Mouse (Mus musculus): ENCODE measurements around the gene Arfgap3. TPM values are rescaled to one million over a fixed set of nuclear protein-coding genes. Genes with fewer than 3 reads are reported as not detected.
A peak's percentile ranks its signal among the peaks of the same experiment; 100 is the strongest.

The Arfgap3 gene
- polyA plus RNA-seq, 1 experiment = 21.4 TPM

DNA sequence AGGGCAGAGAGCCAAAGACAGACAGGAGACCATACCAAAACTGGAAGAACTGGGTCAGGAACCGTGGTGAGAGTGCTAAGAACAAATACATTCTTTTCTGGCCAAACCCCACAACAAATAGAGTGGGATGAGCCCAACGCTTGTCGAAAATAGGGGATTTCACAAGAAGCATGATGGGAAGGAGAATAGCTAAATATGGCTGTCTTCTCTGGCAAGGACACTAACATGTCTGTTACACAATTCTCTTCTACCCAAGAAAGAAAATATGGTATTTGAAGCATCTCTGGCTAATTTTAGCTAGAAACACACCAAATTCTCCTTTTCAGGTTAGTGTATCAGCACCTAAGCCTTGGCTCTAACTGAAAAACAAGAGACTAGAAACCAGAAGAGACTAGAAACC is 10.1 kb upstream of the Arfgap3 start:
- TF ChIP-seq CTCF (conservative IDR thresholded peaks at IDR 0.05; ENCODE audit: insufficient read depth, insufficient read length, low read depth, low read length) (no peak), POLR2A (IDR thresholded peaks at IDR 0.05; ENCODE audit: low read depth, low read length) (no peak)
- no peaks in the 10 kb centered on the region for H3K36me3 ChIP-seq (ENCODE audit: control insufficient read depth, insufficient read depth, low read length)
- H3K27ac ChIP-seq (ENCODE audit: insufficient read depth, low read depth, low read length) = no peak overlapping the region
- no peaks in the 10 kb centered on the region for H3K27me3 ChIP-seq (replicated peaks; ENCODE audit: control insufficient read depth, insufficient read depth, low read length)
- no peak overlapping the region for H3K4me3 ChIP-seq (ENCODE audit: insufficient read depth, low read depth, low read length)
- no peak for DNase-seq
- no peaks in the 10 kb centered on the region; the same call in 1 of the 2 replicates for H3K4me1 ChIP-seq (ENCODE audit: control insufficient read depth, insufficient read depth, low read length)
- 90% methylated on average over 3 of the region's 3 CpGs for WGBS

DNA sequence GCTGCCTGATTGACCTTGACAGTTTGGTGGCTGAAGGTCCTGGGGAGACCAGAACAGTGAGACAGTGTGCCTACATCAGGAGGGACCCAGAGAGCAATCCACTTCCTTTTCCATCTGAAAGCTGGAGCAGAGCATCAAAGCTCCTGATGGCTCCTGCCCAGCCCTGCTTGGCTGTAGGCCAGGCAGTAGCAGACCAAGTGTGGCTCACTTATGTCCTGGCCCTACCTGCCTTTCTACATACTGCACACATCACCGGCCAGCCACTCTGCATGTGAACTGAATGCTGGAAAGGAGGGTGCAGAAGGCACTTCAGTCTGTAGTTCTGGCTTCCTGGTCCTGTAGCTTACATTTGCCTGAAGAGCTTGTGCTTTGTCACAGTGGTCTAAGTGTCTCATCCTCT is 8.4 kb upstream of the Arfgap3 start:
- 50% methylated on average over 1 of the region's 1 CpGs for WGBS
- Histone ChIP-seq H3K27me3 (replicated peaks; ENCODE audit: control insufficient read depth, insufficient read depth, low read length) (no peaks in the 10 kb centered on the region), H3K4me1 (ENCODE audit: control insufficient read depth, insufficient read depth, low read length) (no peaks in the 10 kb centered on the region; the same call in 1 of the 2 replicates), H3K36me3 (ENCODE audit: control insufficient read depth, insufficient read depth, low read length) (no peaks in the 10 kb centered on the region), H3K27ac (ENCODE audit: insufficient read depth, low read depth, low read length) (no peak overlapping the region), H3K4me3 (ENCODE audit: insufficient read depth, low read depth, low read length) (no peak overlapping the region)
- no peak for DNase-seq
- TF ChIP-seq POLR2A (IDR thresholded peaks at IDR 0.05; ENCODE audit: low read depth, low read length) (no peak), CTCF (conservative IDR thresholded peaks at IDR 0.05; ENCODE audit: insufficient read depth, insufficient read length, low read depth, low read length) (no peak)

DNA sequence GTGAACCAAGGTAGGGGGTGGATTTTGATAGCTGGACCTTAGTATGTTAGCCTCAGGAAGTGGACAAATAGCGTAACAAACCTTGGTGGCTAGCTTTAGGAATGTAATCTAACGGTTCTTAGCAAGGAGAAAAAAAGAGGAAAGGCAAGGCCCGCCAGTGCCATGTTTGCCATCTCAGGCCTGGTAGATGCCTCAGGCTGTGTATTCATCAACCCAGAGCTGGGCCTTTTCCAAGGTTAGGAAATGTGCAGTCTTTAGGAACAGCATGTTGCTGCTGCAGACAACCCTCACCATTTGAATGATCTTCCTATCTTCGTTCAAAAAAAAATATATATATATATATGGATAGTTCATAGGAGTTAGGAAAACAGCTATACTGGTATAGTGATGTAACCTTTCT is 1.5 kb upstream of the Arfgap3 start:
- 59% methylated on average over 4 of the region's 4 CpGs for WGBS
- H3K27me3 ChIP-seq (replicated peaks; ENCODE audit: control insufficient read depth, insufficient read depth, low read length) = no peaks in the 10 kb centered on the region
- peaks cover 14% of the 10 kb centered on the region; the same call in 1 of the 2 replicates for H3K4me1 ChIP-seq (ENCODE audit: control insufficient read depth, insufficient read depth, low read length)
- H3K36me3 ChIP-seq (ENCODE audit: control insufficient read depth, insufficient read depth, low read length) = no peaks in the 10 kb centered on the region
- TF ChIP-seq CTCF (conservative IDR thresholded peaks at IDR 0.05; ENCODE audit: insufficient read depth, insufficient read length, low read depth, low read length) (no peak), POLR2A (IDR thresholded peaks at IDR 0.05; ENCODE audit: low read depth, low read length) (no peak)
- DNase-seq = peak; percentile 68
- H3K27ac ChIP-seq (ENCODE audit: insufficient read depth, low read depth, low read length) = no peak overlapping the region
- H3K4me3 ChIP-seq (ENCODE audit: insufficient read depth, low read depth, low read length) = no peak overlapping the region

DNA sequence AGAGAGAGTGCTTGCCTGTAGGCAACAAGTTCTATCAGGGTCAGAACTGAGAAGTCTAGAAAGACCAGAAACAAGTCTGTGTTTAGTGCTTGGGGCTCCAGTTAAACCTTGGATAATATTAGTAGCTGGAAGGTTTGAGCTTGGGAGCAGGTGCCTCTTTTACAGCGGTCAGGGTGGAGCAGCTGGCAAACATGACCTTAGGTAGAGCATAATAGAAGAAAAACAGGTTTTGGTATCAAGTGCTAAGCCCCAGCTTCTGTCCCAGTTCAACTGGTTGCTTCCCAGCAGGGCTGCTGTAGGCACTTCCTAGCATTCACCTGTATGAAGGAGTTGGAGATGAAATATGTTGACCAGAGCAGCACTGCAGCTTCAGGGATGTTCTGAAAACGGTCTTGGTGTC is 812 bp upstream of the Arfgap3 start:
- TF ChIP-seq POLR2A (IDR thresholded peaks at IDR 0.05; ENCODE audit: low read depth, low read length) = no peak
- no peak for TF ChIP-seq CTCF (conservative IDR thresholded peaks at IDR 0.05; ENCODE audit: insufficient read depth, insufficient read length, low read depth, low read length)
- H3K27ac ChIP-seq (ENCODE audit: insufficient read depth, low read depth, low read length) = no peak overlapping the region
- no peak overlapping the region for H3K4me3 ChIP-seq (ENCODE audit: insufficient read depth, low read depth, low read length)
- H3K27me3 ChIP-seq (replicated peaks; ENCODE audit: control insufficient read depth, insufficient read depth, low read length) = no peaks in the 10 kb centered on the region
- no peak for DNase-seq
- H3K4me1 ChIP-seq (ENCODE audit: control insufficient read depth, insufficient read depth, low read length) = peaks cover 14% of the 10 kb centered on the region; the same call in 1 of the 2 replicates
- 74% methylated on average over 2 of the region's 2 CpGs for WGBS
- no peaks in the 10 kb centered on the region for H3K36me3 ChIP-seq (ENCODE audit: control insufficient read depth, insufficient read depth, low read length)

DNA sequence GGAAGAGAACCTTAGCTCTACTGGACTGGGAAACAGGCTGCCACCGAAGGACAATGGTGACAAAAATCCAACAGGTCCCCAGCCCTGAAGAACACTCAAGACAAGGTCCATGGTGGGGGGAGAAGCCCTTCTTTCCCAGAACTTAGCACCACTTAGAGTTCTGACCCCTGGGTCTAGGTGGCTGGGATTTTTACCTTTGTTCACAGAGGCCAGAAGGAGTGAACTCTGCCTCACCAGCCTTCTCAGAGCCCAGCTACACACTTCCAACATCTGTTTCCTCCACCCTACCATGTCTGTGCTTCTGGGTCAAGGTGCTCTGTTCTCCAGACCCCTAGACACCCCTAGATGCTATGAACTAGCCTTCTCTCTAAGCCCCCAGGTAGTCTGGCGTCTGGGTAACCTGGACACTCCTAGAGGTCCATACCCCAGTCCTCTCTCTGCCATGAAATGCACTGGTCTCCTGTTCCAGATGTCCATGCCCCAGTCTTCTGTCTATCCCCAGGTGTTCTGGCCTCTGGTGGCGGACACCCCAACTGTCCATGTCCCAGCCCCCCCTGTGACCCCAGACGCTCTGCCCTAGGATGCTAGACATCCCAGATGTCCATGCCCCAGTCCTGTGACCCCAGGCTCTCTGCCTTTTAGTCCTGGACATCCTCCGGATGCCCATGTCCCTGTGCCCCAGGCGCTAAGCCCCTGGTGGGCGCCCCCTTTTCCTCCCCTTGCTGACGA is 658 bp downstream of the Arfgap3 start:
- peaks cover 17% of the 10 kb centered on the region; the same call in 1 of the 2 replicates for H3K4me1 ChIP-seq (ENCODE audit: control insufficient read depth, insufficient read depth, low read length)
- DNase-seq = peak; percentile 60
- H3K4me3 ChIP-seq (ENCODE audit: insufficient read depth, low read depth, low read length) = peak overlapping the region; percentile 88
- TF ChIP-seq CTCF (conservative IDR thresholded peaks at IDR 0.05; ENCODE audit: insufficient read depth, insufficient read length, low read depth, low read length) = no peak
- TF ChIP-seq POLR2A (IDR thresholded peaks at IDR 0.05; ENCODE audit: low read depth, low read length) = no peak
- H3K27ac ChIP-seq (ENCODE audit: insufficient read depth, low read depth, low read length) = peak overlapping the region; percentile 65
- WGBS = 10% methylated on average over 8 of the region's 8 CpGs
- no peaks in the 10 kb centered on the region for H3K27me3 ChIP-seq (replicated peaks; ENCODE audit: control insufficient read depth, insufficient read depth, low read length)
- H3K36me3 ChIP-seq (ENCODE audit: control insufficient read depth, insufficient read depth, low read length) = no peaks in the 10 kb centered on the region

DNA sequence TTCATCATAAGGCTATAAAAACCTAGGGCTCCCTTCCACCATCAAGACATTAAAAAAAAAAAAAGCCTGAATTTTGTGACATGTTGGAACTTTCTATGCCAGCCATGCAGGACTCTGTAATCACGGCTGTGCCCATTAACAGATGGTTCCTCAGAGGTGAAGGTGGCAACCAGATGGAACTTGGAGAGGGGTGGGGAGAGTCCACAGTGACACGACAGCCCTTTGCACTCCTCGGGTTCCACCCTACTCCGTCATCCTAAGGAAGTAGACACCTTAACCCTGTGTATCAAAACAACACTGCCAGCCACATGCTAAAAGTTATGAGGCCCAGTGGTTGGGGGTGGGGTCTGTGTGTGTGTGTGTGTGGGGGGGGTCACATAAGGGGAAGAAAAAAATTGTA is 1.3 kb downstream of the Arfgap3 start:
- peak; percentile 33 for DNase-seq
- Histone ChIP-seq H3K27me3 (replicated peaks; ENCODE audit: control insufficient read depth, insufficient read depth, low read length) (no peaks in the 10 kb centered on the region), H3K4me3 (ENCODE audit: insufficient read depth, low read depth, low read length) (peak overlapping the region; percentile 88; the same call in 1 of the 2 replicates), H3K4me1 (ENCODE audit: control insufficient read depth, insufficient read depth, low read length) (peaks cover 22% of the 10 kb centered on the region; the same call in 1 of the 2 replicates), H3K36me3 (ENCODE audit: control insufficient read depth, insufficient read depth, low read length) (no peaks in the 10 kb centered on the region), H3K27ac (ENCODE audit: insufficient read depth, low read depth, low read length) (no peak overlapping the region)
- TF ChIP-seq CTCF (conservative IDR thresholded peaks at IDR 0.05; ENCODE audit: insufficient read depth, insufficient read length, low read depth, low read length) (no peak), POLR2A (IDR thresholded peaks at IDR 0.05; ENCODE audit: low read depth, low read length) (no peak)
- 31% methylated on average over 4 of the region's 4 CpGs for WGBS

DNA sequence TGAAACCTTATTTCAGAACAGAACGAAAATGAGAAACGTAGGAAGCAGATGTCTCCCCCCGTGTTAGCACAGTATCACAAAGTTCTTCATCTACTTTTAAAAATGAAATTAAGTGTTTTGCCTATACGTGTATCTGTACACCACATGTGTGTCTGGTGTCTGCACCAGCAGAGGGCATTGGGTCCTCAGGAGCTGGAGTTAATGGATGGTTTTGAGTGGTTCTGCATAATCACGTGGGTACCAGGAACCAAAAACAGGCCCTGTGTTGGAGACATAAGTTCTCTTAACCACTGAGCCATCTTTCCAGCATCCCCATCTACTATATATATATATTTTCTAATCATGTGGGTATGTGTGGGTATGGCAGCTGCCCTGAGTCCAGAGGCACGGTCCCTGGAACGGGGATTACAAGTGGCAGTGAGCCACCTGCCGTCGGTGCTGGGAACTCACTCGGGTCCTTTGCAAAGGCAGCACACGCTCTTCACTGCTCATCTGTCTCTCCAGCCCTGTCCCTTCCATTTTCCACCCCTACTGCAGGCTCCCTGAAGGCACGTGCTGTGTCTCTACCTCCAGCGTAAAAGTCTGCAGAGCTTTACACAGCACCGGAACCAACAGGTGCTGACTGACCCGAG is 4.0 kb downstream of the Arfgap3 start:
- Histone ChIP-seq H3K4me3 (ENCODE audit: insufficient read depth, low read depth, low read length) (no peak overlapping the region), H3K27ac (ENCODE audit: insufficient read depth, low read depth, low read length) (no peak overlapping the region)
- TF ChIP-seq CTCF (conservative IDR thresholded peaks at IDR 0.05; ENCODE audit: insufficient read depth, insufficient read length, low read depth, low read length) (no peak), POLR2A (IDR thresholded peaks at IDR 0.05; ENCODE audit: low read depth, low read length) (no peak)

More for the DNA sequence above, 4.0 kb downstream of the Arfgap3 start:
- no peaks in the 10 kb centered on the region for H3K27me3 ChIP-seq (replicated peaks; ENCODE audit: control insufficient read depth, insufficient read depth, low read length)
- no peak for DNase-seq
- 94% methylated on average over 15 of the region's 15 CpGs for WGBS
- H3K36me3 ChIP-seq (ENCODE audit: control insufficient read depth, insufficient read depth, low read length) = no peaks in the 10 kb centered on the region
- peaks cover 19% of the 10 kb centered on the region; the same call in 1 of the 2 replicates for H3K4me1 ChIP-seq (ENCODE audit: control insufficient read depth, insufficient read depth, low read length)

All from kidney, adult 2 months (tissue).